Mouse (Mus musculus) stomach, embryonic 14.5 days (tissue): ENCODE measurements at regions not wholly inside any gene's neighbourhood (a gene's known extent, or its start where the extent isn't known, plus 50 kb on each side); places are given as distances from the start of the nearest gene placed in this dataset.

Experiments
- ATAC-seq: fragments of 200-750 bp; cut with Nextera tagmentation; 2 replicates; pipeline ENCODE4 v1.8.0; 2017; ENCODE audit warnings: low read depth, moderate TSS enrichment; ENCODE audit not compliant: insufficient number of reproducible peaks, insufficient read depth, low FRiP score
- H3K27ac ChIP-seq: fragments of 300-500 bp; sonication (generic); 2 replicates; pipeline ENCODE4 v1.5.1; 2014; ENCODE audit warnings: mild to moderate bottlenecking, low read length, moderate library complexity, mixed read lengths
- H3K27me3 ChIP-seq: fragments of 300-500 bp; sonication (generic); 2 replicates; pipeline ENCODE4 v1.6.1; 2014; ENCODE audit warnings: low read length, control low read depth, mixed read lengths; ENCODE audit not compliant: control insufficient read depth, insufficient read depth
- H3K36me3 ChIP-seq: fragments of 300-500 bp; sonication (generic); 2 replicates; pipeline ENCODE4 v1.6.1; 2014; ENCODE audit warnings: mild to moderate bottlenecking, control low read depth, low read length, moderate library complexity, mixed read lengths; ENCODE audit not compliant: control insufficient read depth, insufficient read depth
- H3K4me1 ChIP-seq: fragments of 300-500 bp; sonication (generic); 2 replicates; pipeline ENCODE4 v1.6.1; 2014; ENCODE audit warnings: low read length, control low read depth, mixed read lengths; ENCODE audit not compliant: control insufficient read depth, insufficient read depth
- H3K4me2 ChIP-seq: fragments of 300-500 bp; sonication (generic); replicated peaks from 2 replicates; pipeline ENCODE4 v1.6.1; 2014; ENCODE audit warnings: low read depth, low read length, control low read depth
- H3K4me3 ChIP-seq: fragments of 300-500 bp; sonication (generic); 2 replicates; pipeline ENCODE4 v1.5.1; 2014; ENCODE audit warnings: low read depth, low read length, control low read depth
- H3K9ac ChIP-seq: fragments of 300-500 bp; sonication (generic); replicated peaks from 2 replicates; pipeline ENCODE4 v1.6.1; 2014; ENCODE audit warnings: low read depth, mild to moderate bottlenecking, control low read depth, low read length, moderate library complexity, mixed read lengths
- H3K9me3 ChIP-seq: fragments of 300-500 bp; sonication (generic); 2 replicates; pipeline ENCODE4 v1.6.1; 2016; ENCODE audit warnings: low read depth, low read length, control low read depth; ENCODE audit not compliant: control insufficient read depth
- WGBS: fragments of 180-500 bp; shearing (Covaris S2); extraction: QIAGEN DNeasy Blood & Tissue Kit; methylation state at CpG from one replicate; pipeline ENCODE4 v1.1.7; 2014; 5-methylcytosine and 5-hydroxymethylcytosine counted together

GRCm38 (mm10) chr17:80785476-80785875 lies 57.2 kb upstream of the Map4k3 start:
- Histone ChIP-seq H3K27me3 (no peaks in the 10 kb centered on the region), H3K27ac (peak overlapping the region; percentile 64; the same call in 1 of the 2 replicates), H3K4me2 (no peak overlapping the region), H3K4me1 (peaks cover 14% of the 10 kb centered on the region; the same call in 1 of the 2 replicates), H3K36me3 (no peaks in the 10 kb centered on the region), H3K9me3 (no peaks in the 10 kb centered on the region), H3K9ac (no peak overlapping the region), H3K4me3 (no peak overlapping the region)
- ATAC-seq, result no peak
- 72% methylated on average over 8 of the region's 8 CpGs for WGBS

- no peaks in the 10 kb centered on the region for H3K36me3 ChIP-seq
- peaks cover 18% of the 10 kb centered on the region; the same call in 1 of the 2 replicates for H3K4me1 ChIP-seq
- H3K9me3 ChIP-seq, result no peaks in the 10 kb centered on the region
- H3K4me2 ChIP-seq, result no peak overlapping the region
- H3K27ac ChIP-seq, result no peak overlapping the region
- H3K4me3 ChIP-seq, result no peak overlapping the region
- ATAC-seq, result no peak
- 27% methylated on average over 4 of the region's 4 CpGs for WGBS
- no peaks in the 10 kb centered on the region for H3K27me3 ChIP-seq
- H3K9ac ChIP-seq, result no peak overlapping the region
These were observed 56.8 kb upstream of the Map4k3 start for GRCm38 (mm10) chr17:80785049-80785448.

- no peak overlapping the region for H3K9ac ChIP-seq
These were observed 53.9 kb upstream of the Map4k3 start for GRCm38 (mm10) chr17:80782233-80782632.

GRCm38 (mm10) chr17:80781621-80782020 lies 53.3 kb upstream of the Map4k3 start:
- H3K27me3 ChIP-seq, result no peaks in the 10 kb centered on the region
- H3K4me1 ChIP-seq, result peaks cover 13% of the 10 kb centered on the region; the same call in 1 of the 2 replicates
- WGBS, result 93% methylated on average over 12 of the region's 12 CpGs
- no peak overlapping the region for H3K27ac ChIP-seq
- no peaks in the 10 kb centered on the region for H3K36me3 ChIP-seq
- no peaks in the 10 kb centered on the region for H3K9me3 ChIP-seq
- no peak overlapping the region for H3K9ac ChIP-seq
- H3K4me2 ChIP-seq, result no peak overlapping the region
- H3K4me3 ChIP-seq, result no peak overlapping the region
- no peak for ATAC-seq

More at GRCm38 (mm10) chr17:80782233-80782632, 53.9 kb upstream of the Map4k3 start:
- Histone ChIP-seq H3K9me3 (no peaks in the 10 kb centered on the region), H3K4me3 (no peak overlapping the region), H3K36me3 (no peaks in the 10 kb centered on the region), H3K4me1 (peaks cover 19% of the 10 kb centered on the region; the same call in 1 of the 2 replicates), H3K27ac (no peak overlapping the region), H3K4me2 (no peak overlapping the region), H3K27me3 (no peaks in the 10 kb centered on the region)
- 0 out of 2 replicates have a peak, but pooled peaks have one; percentile 47 for ATAC-seq
- WGBS, result 16% methylated on average over 1 of the region's 1 CpGs

GRCm38 (mm10) chr17:80780303-80780702 lies 52.0 kb upstream of the Map4k3 start:
- Histone ChIP-seq H3K4me2 (no peak overlapping the region), H3K27me3 (no peaks in the 10 kb centered on the region), H3K9me3 (no peaks in the 10 kb centered on the region), H3K9ac (no peak overlapping the region), H3K27ac (peak overlapping the region; percentile 67), H3K4me3 (no peak overlapping the region), H3K4me1 (peaks cover 6% of the 10 kb centered on the region; the same call in 1 of the 2 replicates), H3K36me3 (no peaks in the 10 kb centered on the region)
- ATAC-seq, result no peak
- 63% methylated on average over 7 of the region's 7 CpGs for WGBS

GRCm38 (mm10) chr17:80779782-80780181 lies 51.5 kb upstream of the Map4k3 start:
- Histone ChIP-seq H3K4me2 (no peak overlapping the region), H3K36me3 (no peaks in the 10 kb centered on the region), H3K9me3 (no peaks in the 10 kb centered on the region), H3K27me3 (no peaks in the 10 kb centered on the region), H3K4me1 (peaks cover 6% of the 10 kb centered on the region; the same call in 1 of the 2 replicates), H3K4me3 (no peak overlapping the region), H3K27ac (no peak overlapping the region; the same call in 1 of the 2 replicates), H3K9ac (no peak overlapping the region)
- 49% methylated on average over 6 of the region's 6 CpGs for WGBS
- no peak for ATAC-seq
